Mouse (Mus musculus): ENCODE results near the gene Elf1.

GRCm38 (mm10) chr14:79499326-79499725, 18.3 kb downstream of the Elf1 start:
- TF ChIP-seq POLR2A (IDR thresholded peaks at IDR 0.05; ENCODE audit: borderline replicate concordance, low read depth, low read length) = no peak
- no peak for TF ChIP-seq CTCF (IDR thresholded peaks at IDR 0.05; ENCODE audit: low read depth, low read length)
